Mouse (Mus musculus): ENCODE data around the gene Lcp2. TPM values are rescaled to one million over a fixed set of nuclear protein-coding genes. Genes with fewer than 3 reads are reported as not detected.

Gene Lcp2
- polyA plus RNA-seq, 1 experiment from 2014 or later = 2.5 TPM

Other genes with a start within 250 kb of the Lcp2 start
- gene Kcnmb1, start 83.9 kb upstream of the Lcp2 start, polyA plus RNA-seq (2015; fragmentation: Nextera tagmentation; extraction: Ambion mirVana) = 0.72 and 0.76 TPM in 2 replicates
- 1.1 and 1.3 TPM in 2 replicates for gene Kcnip1, start 53.8 kb upstream of the Lcp2 start, polyA plus RNA-seq (2015; fragmentation: Nextera tagmentation; extraction: Ambion mirVana)
- gene 4930469K13Rik, start 51.6 kb downstream of the Lcp2 start, polyA plus RNA-seq (2015; fragmentation: Nextera tagmentation; extraction: Ambion mirVana) = not detected in 2 replicates
- 25.2 and 28.2 TPM in 2 replicates for gene Foxi1, start 161.2 kb downstream of the Lcp2 start, polyA plus RNA-seq (2015; fragmentation: Nextera tagmentation; extraction: Ambion mirVana)